Mouse (Mus musculus): ENCODE measurements around the gene Lrrc4c. TPM values are rescaled to one million over a fixed set of nuclear protein-coding genes. Genes with fewer than 3 reads are reported as not detected.

Lrrc4c gene
- polyA plus RNA-seq, 1 experiment from 2014 or later = 0.49 TPM

DNA sequence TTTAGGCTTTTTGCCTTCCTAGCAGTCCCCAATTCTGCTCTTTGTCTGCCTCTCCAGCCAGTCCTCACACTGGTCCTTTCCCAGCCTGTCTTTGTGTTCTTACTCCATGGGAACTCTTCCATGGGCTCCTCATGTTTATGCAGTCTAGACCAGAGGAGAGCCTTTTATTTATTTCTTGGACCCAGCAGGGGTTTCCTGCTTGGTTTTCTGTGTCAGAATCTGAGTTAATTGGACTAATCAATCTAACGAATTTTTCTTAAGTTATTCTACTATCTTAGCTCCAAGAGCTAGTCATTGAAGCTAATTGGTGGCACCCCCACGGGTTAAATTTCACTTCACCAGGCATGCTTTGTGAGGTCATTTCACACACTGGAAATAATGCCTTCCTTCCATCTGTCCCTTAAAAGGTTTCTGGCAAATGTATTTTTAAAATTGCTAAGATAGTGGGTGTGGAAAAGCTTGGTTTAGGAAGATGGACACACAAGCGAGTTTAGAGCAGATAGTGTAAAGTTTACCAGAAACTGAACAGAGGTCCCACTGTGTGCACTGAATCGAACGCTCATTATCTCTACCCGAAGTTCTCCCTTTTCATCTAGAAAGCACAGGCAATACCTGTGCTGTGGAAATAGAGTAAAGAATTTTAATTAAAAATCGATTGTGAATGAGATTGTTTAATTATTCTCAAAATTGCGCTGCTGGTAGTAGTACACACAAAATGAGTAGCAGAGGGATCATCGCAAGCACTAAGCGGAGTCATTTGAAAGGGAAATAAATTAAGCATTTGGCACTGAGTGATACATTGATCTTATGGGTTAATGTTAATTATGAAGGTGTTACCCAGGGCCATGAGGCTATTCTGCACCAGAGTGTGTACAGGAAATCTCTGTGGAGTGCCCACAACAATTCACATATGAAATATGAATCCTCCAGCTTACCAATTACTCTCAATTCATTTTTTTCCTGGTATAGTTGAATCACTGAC, 1226.0 kb downstream of the Lrrc4c start:
- whole genome bisulfite sequencing = 75% methylated on average over 10 of the region's 10 CpGs

DNA sequence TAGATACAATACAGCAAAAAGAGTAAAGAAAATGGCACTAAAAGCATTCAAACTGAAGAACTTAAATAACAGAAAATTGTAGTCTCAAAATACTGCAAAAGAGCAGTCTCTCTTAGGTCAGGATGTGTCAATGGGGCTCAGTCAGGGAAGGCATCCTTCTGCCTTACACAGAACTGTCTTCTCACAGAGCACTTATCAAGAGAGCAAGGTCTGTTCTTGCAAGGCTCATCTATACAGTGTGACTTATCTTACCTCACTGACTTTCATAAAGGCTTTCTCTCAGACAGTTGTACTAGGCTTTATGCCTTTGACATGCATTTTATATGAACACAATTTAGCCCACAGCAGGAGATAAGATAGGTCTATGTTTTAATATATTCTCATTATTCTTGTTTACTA, 1226.7 kb downstream of the Lrrc4c start:
- no peak overlapping the region for H3K4me2 ChIP-seq (ENCODE audit: low read depth, low read length)
- H3K4me1 ChIP-seq (replicated peaks; ENCODE audit: control insufficient read depth, insufficient read depth, low read length) = no peaks in the 10 kb centered on the region
- H3K27ac ChIP-seq (ENCODE audit: low read length) = no peak overlapping the region
- no peaks in the 10 kb centered on the region for H3K27me3 ChIP-seq (ENCODE audit: control insufficient read depth, insufficient read depth, low read depth, low read length)
- no peak overlapping the region for H3K4me3 ChIP-seq (ENCODE audit: low read length)
- H3K36me3 ChIP-seq (ENCODE audit: control insufficient read depth, insufficient read depth, low read length) = no peaks in the 10 kb centered on the region
- no peaks in the 10 kb centered on the region for H3K9me3 ChIP-seq (ENCODE audit: control insufficient read depth, low read length)
- no peak overlapping the region for H3K9ac ChIP-seq (ENCODE audit: low read length)
- no peak for ATAC-seq (ENCODE audit: low read depth)

More for the DNA sequence above, 1226.0 kb downstream of the Lrrc4c start:
- Histone ChIP-seq H3K4me1 (replicated peaks; ENCODE audit: control insufficient read depth, insufficient read depth, low read length) (no peaks in the 10 kb centered on the region), H3K9ac (ENCODE audit: low read length) (no peak overlapping the region), H3K4me2 (ENCODE audit: low read depth, low read length) (no peak overlapping the region), H3K27me3 (ENCODE audit: control insufficient read depth, insufficient read depth, low read depth, low read length) (no peaks in the 10 kb centered on the region), H3K9me3 (ENCODE audit: control insufficient read depth, low read length) (no peaks in the 10 kb centered on the region), H3K4me3 (ENCODE audit: low read length) (no peak overlapping the region), H3K27ac (ENCODE audit: low read length) (no peak overlapping the region), H3K36me3 (ENCODE audit: control insufficient read depth, insufficient read depth, low read length) (no peaks in the 10 kb centered on the region)
- no peak for ATAC-seq (ENCODE audit: low read depth)

GRCm38 (mm10) chr2:97545946-97546345, 1228.0 kb downstream of the Lrrc4c start:
- no peak overlapping the region for H3K27ac ChIP-seq (ENCODE audit: low read length)
- H3K27me3 ChIP-seq (ENCODE audit: control insufficient read depth, insufficient read depth, low read depth, low read length) = no peaks in the 10 kb centered on the region
- H3K4me1 ChIP-seq (replicated peaks; ENCODE audit: control insufficient read depth, insufficient read depth, low read length) = no peaks in the 10 kb centered on the region
- H3K36me3 ChIP-seq (ENCODE audit: control insufficient read depth, insufficient read depth, low read length) = no peaks in the 10 kb centered on the region
- no peak overlapping the region for H3K4me2 ChIP-seq (ENCODE audit: low read depth, low read length)
- H3K9me3 ChIP-seq (ENCODE audit: control insufficient read depth, low read length) = no peaks in the 10 kb centered on the region
- WGBS = 77% methylated on average over 1 of the region's 1 CpGs
- ATAC-seq (ENCODE audit: low read depth) = no peak
- H3K9ac ChIP-seq (ENCODE audit: low read length) = no peak overlapping the region
- H3K4me3 ChIP-seq (ENCODE audit: low read length) = no peak overlapping the region

- Histone ChIP-seq H3K9ac (ENCODE audit: low read length) (no peak overlapping the region), H3K27ac (ENCODE audit: low read length) (no peak overlapping the region), H3K4me1 (replicated peaks; ENCODE audit: control insufficient read depth, insufficient read depth, low read length) (no peaks in the 10 kb centered on the region), H3K4me3 (ENCODE audit: low read length) (no peak overlapping the region), H3K4me2 (ENCODE audit: low read depth, low read length) (no peak overlapping the region), H3K9me3 (ENCODE audit: control insufficient read depth, low read length) (no peaks in the 10 kb centered on the region), H3K36me3 (ENCODE audit: control insufficient read depth, insufficient read depth, low read length) (no peaks in the 10 kb centered on the region), H3K27me3 (ENCODE audit: control insufficient read depth, insufficient read depth, low read depth, low read length) (no peaks in the 10 kb centered on the region)
- 44% methylated on average over 2 of the region's 2 CpGs for WGBS
- no peak for ATAC-seq (ENCODE audit: low read depth)
Observed at GRCm38 (mm10) chr2:97564509-97564908, 1246.5 kb downstream of the Lrrc4c start.

DNA sequence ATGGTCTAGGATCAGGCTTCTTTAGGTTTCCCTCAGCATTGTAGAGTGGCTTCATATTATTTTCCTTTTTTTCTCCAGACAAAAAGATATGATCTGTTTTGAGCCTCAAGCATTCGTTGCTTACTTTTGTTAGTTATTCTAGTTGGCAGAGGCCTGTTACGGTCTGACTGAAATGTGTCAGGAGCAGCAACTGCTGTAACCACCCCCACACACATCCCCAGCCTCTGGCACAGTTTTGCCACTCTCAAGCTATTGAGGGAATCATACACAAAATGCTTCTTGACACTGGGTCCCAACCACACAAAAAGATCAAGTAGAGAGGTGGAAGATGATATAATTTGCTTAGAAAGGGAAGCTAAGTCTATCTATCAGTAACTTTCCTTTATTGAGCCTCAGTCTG, 1251.0 kb downstream of the Lrrc4c start:
- no peaks in the 10 kb centered on the region for H3K27me3 ChIP-seq (ENCODE audit: control insufficient read depth, insufficient read depth, low read depth, low read length)
- H3K36me3 ChIP-seq (ENCODE audit: control insufficient read depth, insufficient read depth, low read length) = no peaks in the 10 kb centered on the region
- no peaks in the 10 kb centered on the region for H3K9me3 ChIP-seq (ENCODE audit: control insufficient read depth, low read length)
- no peak overlapping the region for H3K27ac ChIP-seq (ENCODE audit: low read length)
- no peak for ATAC-seq (ENCODE audit: low read depth)
- WGBS = 83% methylated on average over 2 of the region's 2 CpGs
- no peak overlapping the region for H3K4me2 ChIP-seq (ENCODE audit: low read depth, low read length)
- no peak overlapping the region for H3K4me3 ChIP-seq (ENCODE audit: low read length)
- H3K9ac ChIP-seq (ENCODE audit: low read length) = no peak overlapping the region
- no peaks in the 10 kb centered on the region for H3K4me1 ChIP-seq (replicated peaks; ENCODE audit: control insufficient read depth, insufficient read depth, low read length)

GRCm38 (mm10) chr2:97574921-97575320, 1257.0 kb downstream of the Lrrc4c start:
- H3K4me1 ChIP-seq (replicated peaks; ENCODE audit: control insufficient read depth, insufficient read depth, low read length) = no peaks in the 10 kb centered on the region
- H3K4me3 ChIP-seq (ENCODE audit: low read length) = no peak overlapping the region
- no peak for ATAC-seq (ENCODE audit: low read depth)
- no peak overlapping the region for H3K9ac ChIP-seq (ENCODE audit: low read length)
- no peaks in the 10 kb centered on the region for H3K9me3 ChIP-seq (ENCODE audit: control insufficient read depth, low read length)
- H3K27me3 ChIP-seq (ENCODE audit: control insufficient read depth, insufficient read depth, low read depth, low read length) = no peaks in the 10 kb centered on the region
- H3K27ac ChIP-seq (ENCODE audit: low read length) = no peak overlapping the region
- no peak overlapping the region for H3K4me2 ChIP-seq (ENCODE audit: low read depth, low read length)
- H3K36me3 ChIP-seq (ENCODE audit: control insufficient read depth, insufficient read depth, low read length) = no peaks in the 10 kb centered on the region

- H3K4me2 ChIP-seq (ENCODE audit: low read depth, low read length) = no peak overlapping the region
- ATAC-seq (ENCODE audit: low read depth) = no peak
- H3K36me3 ChIP-seq (ENCODE audit: control insufficient read depth, insufficient read depth, low read length) = no peaks in the 10 kb centered on the region
- no peak overlapping the region for H3K9ac ChIP-seq (ENCODE audit: low read length)
- H3K27ac ChIP-seq (ENCODE audit: low read length) = no peak overlapping the region
- H3K9me3 ChIP-seq (ENCODE audit: control insufficient read depth, low read length) = no peaks in the 10 kb centered on the region
- no peaks in the 10 kb centered on the region for H3K4me1 ChIP-seq (replicated peaks; ENCODE audit: control insufficient read depth, insufficient read depth, low read length)
- no peak overlapping the region for H3K4me3 ChIP-seq (ENCODE audit: low read length)
- WGBS = 61% methylated on average over 2 of the region's 2 CpGs
- H3K27me3 ChIP-seq (ENCODE audit: control insufficient read depth, insufficient read depth, low read depth, low read length) = no peaks in the 10 kb centered on the region
Observed at GRCm38 (mm10) chr2:97581132-97581531, 1263.2 kb downstream of the Lrrc4c start.

GRCm38 (mm10) chr2:97586322-97586721, 1268.4 kb downstream of the Lrrc4c start:
- no peak overlapping the region for H3K9ac ChIP-seq (ENCODE audit: low read length)
- H3K4me3 ChIP-seq (ENCODE audit: low read length) = no peak overlapping the region
- ATAC-seq (ENCODE audit: low read depth) = no peak
- H3K36me3 ChIP-seq (ENCODE audit: control insufficient read depth, insufficient read depth, low read length) = no peaks in the 10 kb centered on the region
- no peaks in the 10 kb centered on the region for H3K27me3 ChIP-seq (ENCODE audit: control insufficient read depth, insufficient read depth, low read depth, low read length)
- no peaks in the 10 kb centered on the region for H3K9me3 ChIP-seq (ENCODE audit: control insufficient read depth, low read length)
- WGBS = 77% methylated on average over 3 of the region's 3 CpGs
- H3K27ac ChIP-seq (ENCODE audit: low read length) = no peak overlapping the region
- no peak overlapping the region for H3K4me2 ChIP-seq (ENCODE audit: low read depth, low read length)
- no peaks in the 10 kb centered on the region for H3K4me1 ChIP-seq (replicated peaks; ENCODE audit: control insufficient read depth, insufficient read depth, low read length)

- ATAC-seq (ENCODE audit: low read depth) = no peak
- no peak overlapping the region for H3K27ac ChIP-seq (ENCODE audit: low read length)
- H3K27me3 ChIP-seq (ENCODE audit: control insufficient read depth, insufficient read depth, low read depth, low read length) = no peaks in the 10 kb centered on the region
- H3K9ac ChIP-seq (ENCODE audit: low read length) = no peak overlapping the region
- no peaks in the 10 kb centered on the region for H3K4me1 ChIP-seq (replicated peaks; ENCODE audit: control insufficient read depth, insufficient read depth, low read length)
- WGBS = 85% methylated on average over 3 of the region's 3 CpGs
- H3K36me3 ChIP-seq (ENCODE audit: control insufficient read depth, insufficient read depth, low read length) = no peaks in the 10 kb centered on the region
- no peak overlapping the region for H3K4me3 ChIP-seq (ENCODE audit: low read length)
- H3K9me3 ChIP-seq (ENCODE audit: control insufficient read depth, low read length) = no peaks in the 10 kb centered on the region
- no peak overlapping the region for H3K4me2 ChIP-seq (ENCODE audit: low read depth, low read length)
Observed at GRCm38 (mm10) chr2:97590563-97590962, 1272.6 kb downstream of the Lrrc4c start.

Measured in lung, embryonic 16.5 days (tissue).